Mouse (Mus musculus): Measurements from ENCODE around the gene Slc37a3. TPM values are rescaled to one million over a fixed set of nuclear protein-coding genes. Genes with fewer than 3 reads are reported as not detected.
"Not testable (repeated sequence)": the region's sequence is repeated elsewhere in the genome, so short reads cannot be mapped to it uniquely, and the experiment has no call there.

The Slc37a3 gene
- total RNA-seq, 2 experiments from 2014 or later: 14.2 to 15.1 TPM

DNA sequence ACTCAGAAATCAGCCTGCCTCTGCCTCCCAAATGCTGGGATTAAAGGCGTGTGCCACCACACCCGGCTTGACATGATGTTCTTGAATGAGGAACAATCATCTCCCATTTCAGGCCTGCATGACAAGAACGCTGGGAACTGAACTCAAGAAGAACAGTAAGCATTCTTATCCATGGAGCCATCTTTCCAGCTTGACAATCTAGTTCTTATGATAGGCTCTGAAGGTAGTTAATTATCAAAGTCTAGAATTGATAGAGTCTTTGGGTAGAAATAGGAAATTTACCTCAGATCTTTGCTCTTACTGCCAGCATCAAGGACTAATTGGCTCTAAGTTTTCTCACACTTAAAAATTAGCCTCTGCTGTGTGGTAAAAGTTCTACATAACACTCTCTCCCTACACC, 2.8 kb upstream of the Slc37a3 start:
- intact Hi-C loops (cut with DNase I): no loop called here
- DNase-seq: no peak

DNA sequence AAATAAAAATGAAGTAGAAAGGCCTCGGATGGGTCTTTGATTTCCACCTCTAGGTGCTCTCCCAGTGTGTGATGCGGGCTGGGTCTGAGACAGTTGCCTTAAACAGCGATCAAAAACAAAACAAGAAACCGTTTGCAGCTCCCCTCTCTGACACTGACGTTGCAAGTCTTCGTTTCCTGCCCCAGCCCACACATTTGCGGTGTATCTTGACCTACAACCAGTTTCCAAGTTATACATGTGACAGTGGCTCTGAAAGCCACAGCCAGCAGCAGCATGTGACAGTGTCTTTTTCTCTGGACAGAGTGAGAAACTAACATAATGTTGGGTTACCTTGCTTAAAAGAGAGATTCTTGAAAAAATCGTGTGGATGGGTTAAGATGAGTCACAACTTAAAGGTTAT, 2.3 kb upstream of the Slc37a3 start:
- no peak for DNase-seq
- intact Hi-C loops (cut with DNase I): no loop called here

DNA sequence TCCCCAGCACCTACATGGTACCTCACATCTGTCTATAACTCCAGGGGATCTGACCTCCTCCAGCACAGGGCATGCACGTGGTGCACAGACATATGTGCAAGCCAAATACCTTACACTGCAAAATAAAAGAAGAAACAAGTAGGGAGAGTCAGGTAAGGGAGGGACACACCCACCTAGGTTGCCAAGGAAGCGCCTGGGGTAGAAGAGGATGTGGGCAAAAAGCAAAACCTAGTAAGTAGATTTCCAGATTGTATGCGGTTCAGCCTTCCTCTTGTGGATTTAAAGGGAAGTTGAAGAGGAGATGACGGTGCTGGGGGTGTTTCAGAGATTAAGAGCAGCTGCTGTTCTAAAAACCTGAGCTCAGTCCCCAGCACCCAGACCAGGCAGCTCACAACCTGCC, 1.7 kb upstream of the Slc37a3 start:
- no peak for DNase-seq

DNA sequence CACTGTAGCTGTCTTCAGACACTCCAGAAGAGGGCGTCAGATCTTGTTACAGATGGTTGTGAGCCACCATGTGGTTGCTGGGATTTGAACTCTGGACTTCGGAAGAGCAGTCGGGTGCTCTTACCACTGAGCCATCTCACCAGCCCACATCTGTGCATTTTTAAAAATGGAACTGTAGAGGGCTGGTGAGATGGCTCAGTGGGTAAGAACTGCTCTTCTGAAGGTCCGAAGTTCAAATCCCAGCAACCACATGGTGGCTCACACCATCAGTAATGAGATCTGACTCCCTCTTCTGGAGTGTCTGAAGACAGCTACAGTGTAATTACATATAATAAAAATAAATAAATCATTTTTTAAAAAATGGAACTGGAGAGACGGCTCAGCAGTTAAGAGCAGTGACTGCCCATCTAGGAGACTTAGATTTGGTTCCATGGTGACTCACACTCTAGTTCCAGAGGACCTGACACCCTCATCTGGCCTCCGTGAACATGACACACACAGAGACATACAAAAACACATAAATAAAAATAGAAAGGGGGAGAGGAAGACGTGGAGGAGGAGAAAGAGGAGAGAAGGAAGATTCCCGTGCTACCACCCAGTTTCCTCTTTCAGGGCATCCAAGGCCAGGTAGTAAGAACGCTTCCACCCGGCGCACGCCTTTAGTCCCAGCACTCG, 823 bp upstream of the Slc37a3 start:
- intact Hi-C loops (cut with DNase I); DNase-seq: not testable (repeated sequence)

More for the DNA sequence above, 1.7 kb upstream of the Slc37a3 start:
- intact Hi-C loops (cut with DNase I): no loop called here

DNA sequence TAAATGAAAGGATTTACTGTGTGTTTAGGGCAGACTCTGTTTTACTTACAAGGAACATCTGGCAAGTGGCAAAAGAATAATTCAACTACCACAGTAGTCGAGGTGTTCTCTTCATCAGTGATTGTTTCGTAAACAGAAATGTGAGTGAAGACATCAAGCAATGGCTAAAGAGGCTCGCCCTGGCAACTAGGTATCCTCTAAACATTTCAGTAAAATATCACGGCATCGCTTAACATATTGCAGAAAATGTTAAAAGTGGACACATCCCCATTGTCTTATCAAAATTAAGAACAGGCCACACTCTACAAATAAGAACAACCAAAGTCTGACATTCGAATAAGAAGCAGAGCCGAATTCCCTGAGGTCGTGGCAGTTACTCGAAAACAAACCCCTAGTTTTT, 700 bp downstream of the Slc37a3 start:
- intact Hi-C loops (cut with DNase I): no loop called here
- no peak for DNase-seq

DNA sequence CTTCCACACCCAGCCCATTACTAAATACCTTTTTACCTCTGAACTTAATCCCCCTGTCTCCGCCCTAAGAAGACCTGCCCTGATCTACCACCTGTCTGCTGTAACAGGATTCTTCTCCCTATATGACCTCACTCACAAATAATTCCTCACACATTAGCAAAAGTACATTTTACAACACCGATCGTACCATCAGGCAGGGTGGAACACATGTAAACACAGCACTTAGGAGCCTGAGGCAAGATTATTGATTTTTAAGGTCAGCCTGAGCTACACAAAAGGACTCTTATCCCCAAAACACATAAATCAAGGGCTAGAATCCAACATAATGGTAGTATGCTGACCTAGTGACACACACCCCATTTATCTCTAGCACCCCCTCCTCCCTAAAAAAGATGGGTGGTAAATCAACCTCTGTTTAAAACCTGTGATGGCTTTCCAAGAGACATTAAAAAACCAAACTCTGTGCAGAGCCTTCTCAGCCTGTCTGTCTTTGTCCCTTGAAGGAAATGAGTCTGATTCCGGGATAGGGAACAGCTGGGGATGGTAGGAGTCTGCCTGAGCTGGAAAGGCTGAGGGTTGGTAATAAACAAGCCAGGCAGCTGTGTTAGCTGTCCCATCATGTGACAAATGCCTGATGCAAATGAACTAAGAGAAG, 4.0 kb downstream of the Slc37a3 start:
- DNase-seq: no peak

DNA sequence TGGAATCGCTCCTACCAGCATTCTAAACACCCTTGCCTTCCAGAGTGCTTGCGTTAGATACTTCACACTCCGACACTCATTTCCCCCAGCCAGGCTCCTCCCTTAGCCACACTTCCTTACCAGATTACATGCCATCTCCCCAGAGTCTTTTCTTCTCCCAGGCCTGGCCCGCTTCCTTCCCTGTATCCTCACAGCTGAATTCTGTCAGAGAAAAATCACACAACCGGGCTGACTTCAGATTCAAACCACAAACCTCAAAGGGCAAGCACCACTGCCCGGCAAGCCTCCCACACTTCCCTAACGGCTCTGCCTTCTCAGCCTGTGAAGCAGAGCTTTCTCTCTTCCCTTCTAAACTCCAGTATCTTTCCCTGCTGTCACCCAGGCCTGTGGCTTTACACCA, 4.7 kb downstream of the Slc37a3 start:
- peak; percentile 11 to 19 for DNase-seq
- intact Hi-C loops (cut with DNase I): no loop called here

More for the DNA sequence above, 4.0 kb downstream of the Slc37a3 start:
- intact Hi-C loops (cut with DNase I): no loop called here

DNA sequence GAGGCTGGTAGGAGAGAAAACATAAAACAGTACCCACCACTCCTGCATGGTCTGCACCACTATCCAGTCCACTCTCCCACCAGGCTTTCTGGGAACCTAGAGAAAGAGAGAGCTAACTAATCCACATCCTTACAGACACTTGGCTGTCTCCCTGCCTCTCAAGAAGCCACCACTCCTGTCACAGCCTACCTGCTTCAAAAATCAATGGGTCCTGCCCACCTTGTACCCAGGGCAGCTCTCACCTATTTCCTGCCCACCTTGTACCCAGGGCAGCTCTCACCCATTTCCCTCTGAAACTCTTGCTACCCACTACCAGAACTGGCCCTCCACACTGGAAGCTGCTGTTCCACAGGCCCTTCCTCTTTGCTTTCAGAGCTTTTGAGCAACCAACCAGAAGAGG, 5.4 kb downstream of the Slc37a3 start:
- no peak for DNase-seq
- intact Hi-C loops (cut with DNase I): no loop called here

DNA sequence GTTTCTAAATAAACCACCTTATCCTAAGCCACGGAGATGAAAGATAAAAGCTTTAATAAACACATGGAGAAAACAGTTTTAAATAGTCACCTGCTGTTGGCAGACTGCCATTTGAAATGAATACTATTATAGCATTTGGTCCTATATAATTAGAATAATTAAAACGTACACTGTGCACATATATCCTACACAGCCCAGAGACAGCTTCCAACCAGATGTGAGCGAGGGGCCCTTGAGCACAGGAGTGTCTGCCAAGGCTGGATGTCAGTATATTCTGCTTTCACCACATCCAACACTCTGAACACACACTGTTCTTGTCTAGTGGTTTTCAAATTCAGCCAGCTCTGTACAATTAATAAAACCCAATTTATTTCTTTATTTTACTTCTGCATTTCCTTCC, 7.8 kb downstream of the Slc37a3 start:
- DNase-seq: no peak
- intact Hi-C loops (cut with DNase I): no loop called here

DNA sequence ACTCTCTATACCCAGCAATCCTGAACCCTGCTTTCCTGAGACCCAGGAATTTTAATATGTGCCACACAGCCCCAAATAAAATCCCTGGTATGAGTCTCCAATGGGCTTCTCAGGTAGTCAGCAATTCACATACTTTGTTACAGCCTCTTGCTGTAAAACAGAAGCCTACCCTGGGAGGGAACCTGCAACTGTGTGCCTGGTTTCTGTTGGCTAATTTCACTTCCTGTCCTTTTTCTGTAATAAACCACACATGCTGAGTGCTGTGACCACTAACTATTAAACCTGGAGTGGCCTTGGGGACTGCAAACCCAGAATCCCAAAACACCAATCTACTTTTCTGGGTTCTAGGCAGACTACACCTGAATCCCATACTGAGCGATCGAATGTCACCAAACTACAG, 14.8 kb downstream of the Slc37a3 start:
- no peak for DNase-seq
- intact Hi-C loops (cut with DNase I): no loop called here

DNA sequence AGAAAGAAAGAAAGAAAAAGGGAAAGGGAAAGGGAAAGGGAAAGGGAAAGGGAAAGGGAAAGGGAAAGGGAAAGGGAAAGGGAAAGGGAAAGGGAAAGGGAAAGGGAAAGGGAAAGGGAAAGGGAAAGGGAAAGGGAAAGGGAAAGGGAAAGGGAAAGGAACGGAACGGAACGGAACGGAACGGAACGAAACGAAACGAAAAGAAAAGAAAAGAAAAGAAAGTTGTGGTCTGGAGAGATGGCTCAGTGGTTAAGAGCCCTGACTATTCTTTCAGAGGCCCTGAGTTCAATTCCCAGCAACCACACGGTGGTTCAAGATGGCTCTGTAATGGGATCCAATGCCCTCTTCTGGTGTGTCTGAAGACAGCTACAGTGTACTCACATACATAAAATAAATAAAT, 18.3 kb downstream of the Slc37a3 start:
- intact Hi-C loops (cut with DNase I); DNase-seq: not testable (repeated sequence)

DNA sequence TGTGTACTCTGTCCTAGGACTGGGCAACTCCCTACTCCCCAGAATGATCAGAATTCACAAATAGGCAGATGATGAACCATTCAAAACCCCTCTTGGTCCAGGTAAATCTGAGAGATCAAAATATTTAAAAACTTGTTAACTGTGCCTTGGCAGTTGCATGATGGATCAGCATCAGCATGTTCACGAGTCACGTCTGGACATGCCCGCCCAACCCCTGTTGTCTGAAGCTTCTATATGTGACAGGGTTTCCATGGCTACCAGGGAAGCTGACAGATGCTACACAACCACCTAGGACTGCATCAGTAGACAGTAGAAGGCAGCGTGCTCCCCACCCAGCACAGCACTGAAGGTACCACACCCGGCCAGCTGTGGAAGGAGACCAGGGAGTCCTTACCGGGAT, 28.5 kb downstream of the Slc37a3 start:
- intact Hi-C loops (cut with DNase I): loop anchor here (5.0 kb wide), 1 partner anchor 162 kb away; no protein-coding TSS in a partner anchor
- no peak for DNase-seq

DNA sequence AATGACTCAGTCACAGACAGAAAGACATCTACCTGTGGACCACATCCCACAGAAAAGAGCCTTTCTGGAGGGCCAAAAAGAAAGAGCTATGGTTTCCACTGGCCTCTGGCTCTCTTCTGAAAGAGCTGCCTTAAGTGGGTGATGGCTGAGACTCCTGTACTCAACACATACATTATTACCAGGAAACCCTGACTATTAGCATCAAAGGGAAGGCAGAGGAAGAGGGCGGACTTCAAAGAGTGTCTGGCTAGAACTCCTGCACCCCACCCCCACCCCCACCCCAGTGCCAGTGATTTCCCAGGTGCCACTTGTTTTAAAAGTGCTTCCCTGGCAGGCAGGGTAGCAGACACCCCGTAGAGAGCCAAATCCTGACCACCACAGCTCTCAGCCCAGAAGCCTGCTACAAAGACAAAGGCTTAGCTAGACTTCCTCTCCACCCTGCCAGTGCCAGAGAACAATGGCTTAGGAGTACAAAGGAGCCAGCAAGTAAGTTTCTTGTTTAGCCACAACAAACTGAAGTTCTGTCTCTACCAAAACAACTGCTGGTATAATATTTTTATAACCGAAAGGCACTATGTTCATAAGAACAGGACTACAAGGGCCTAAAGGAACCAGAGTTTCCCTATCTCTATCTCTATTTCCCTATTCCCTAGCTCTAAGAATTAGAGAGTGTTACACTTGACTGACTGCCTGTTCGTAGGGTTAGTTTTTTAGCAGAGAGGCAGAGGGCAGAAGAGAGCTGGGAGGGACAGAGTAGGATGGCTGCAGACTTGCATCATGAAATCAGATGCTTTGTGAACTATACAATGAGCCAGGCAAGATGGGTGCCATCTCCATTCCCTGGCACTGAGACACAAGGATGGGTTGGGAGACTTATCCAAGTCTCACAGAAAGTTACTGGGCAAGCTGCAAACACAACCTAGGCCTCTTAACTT, 29.3 kb downstream of the Slc37a3 start:
- intact Hi-C loops (cut with DNase I): loop anchor here (5.0 kb wide), 1 partner anchor 161 kb away; no protein-coding TSS in a partner anchor
- no peak for DNase-seq

DNA sequence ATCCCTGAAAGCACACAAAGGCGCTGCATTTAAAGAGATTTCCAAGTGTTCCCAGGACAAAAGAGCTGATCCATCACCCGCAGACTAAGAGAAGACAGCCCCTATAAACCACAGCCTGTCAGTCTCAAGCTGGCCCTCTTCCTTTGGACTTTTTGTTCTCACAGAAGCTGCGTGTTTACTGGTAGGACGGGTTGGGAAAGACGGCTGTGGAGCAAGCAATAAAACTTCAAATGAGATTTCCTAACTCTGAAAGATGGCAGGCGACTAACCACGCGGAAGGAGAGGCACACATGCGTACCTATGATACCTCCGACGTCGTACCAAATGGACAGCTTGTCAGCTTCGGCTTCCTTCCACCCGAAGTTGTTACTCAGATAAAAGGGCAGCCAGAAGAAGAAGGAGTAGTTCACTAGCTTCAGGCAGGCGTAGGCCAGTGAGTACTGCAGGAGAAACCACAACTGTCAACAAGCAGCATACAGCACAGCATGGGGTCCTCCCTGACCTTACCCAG, 30.4 kb downstream of the Slc37a3 start:
- intact Hi-C loops (cut with DNase I): loop anchor here (5.0 kb wide), 1 partner anchor 160 kb away; no protein-coding TSS in a partner anchor
- no peak for DNase-seq

DNA sequence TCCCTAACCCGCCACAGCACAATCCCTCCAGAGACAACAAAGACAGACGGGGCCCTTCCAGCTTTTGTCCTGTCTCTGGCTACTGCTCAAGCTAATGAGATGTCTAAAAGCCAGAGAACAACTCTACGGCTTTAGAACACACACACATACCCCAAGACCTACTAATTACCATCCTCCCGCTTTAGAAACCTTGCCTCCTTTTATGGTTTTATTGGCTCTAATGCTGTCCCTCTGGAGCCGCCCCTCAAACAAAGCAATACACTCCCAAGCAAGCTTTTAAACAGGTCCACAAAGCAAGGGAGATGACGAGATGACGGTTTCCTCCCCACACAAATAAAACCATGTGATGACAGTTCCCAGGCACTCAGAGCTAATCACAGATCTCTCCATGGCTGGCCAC, 32.0 kb downstream of the Slc37a3 start:
- DNase-seq: no peak
- intact Hi-C loops (cut with DNase I): loop anchor here (5.0 kb wide), 1 partner anchor 158 kb away; no protein-coding TSS in a partner anchor

DNA sequence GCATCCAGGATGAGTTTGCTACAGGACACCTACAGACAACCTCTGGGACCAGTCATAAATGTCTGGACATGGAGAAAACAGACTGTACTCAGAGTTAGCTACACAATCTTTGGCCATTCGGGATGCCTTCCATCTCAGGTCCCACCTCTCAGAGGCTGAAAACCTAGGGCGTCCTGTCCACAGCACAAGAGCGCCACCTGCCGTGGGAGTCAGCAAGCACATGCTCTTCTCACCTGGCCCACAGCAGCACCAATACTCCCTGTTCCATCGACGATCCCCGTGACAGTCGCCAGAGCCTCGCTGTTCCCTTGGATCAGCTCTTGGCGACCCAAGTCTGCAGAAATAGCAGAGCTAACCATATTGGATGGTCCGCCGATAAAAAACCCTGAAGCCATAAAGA, 33.5 kb downstream of the Slc37a3 start:
- peak; percentile 73 to 81 for DNase-seq
- intact Hi-C loops (cut with DNase I): loop anchor here (5.0 kb wide), 2 partner anchors 137 to 197 kb away; partner anchors contain the start of gene Kdm7a

DNA sequence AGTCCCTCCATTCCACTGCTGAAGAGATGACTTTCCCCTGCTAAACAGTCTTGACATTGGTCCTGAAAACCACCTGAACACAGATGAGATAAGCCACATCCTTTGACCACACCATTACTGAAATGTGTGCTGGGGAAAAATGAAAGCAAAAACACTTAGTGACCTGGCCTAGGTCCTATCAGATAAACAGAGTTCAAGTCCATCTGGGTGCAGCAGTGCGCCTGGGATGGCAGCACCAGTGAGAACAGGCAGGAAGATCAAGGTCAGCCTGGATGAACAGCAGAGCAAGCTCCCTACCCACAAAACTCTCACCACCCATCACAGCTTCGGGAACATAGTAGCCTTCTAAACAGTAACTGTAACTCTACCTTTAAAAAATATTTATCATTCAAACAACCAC, 35.7 kb downstream of the Slc37a3 start:
- DNase-seq: no peak
- intact Hi-C loops (cut with DNase I): loop anchor here (5.0 kb wide), 2 partner anchors 134 to 194 kb away; partner anchors contain the start of gene Kdm7a

DNA sequence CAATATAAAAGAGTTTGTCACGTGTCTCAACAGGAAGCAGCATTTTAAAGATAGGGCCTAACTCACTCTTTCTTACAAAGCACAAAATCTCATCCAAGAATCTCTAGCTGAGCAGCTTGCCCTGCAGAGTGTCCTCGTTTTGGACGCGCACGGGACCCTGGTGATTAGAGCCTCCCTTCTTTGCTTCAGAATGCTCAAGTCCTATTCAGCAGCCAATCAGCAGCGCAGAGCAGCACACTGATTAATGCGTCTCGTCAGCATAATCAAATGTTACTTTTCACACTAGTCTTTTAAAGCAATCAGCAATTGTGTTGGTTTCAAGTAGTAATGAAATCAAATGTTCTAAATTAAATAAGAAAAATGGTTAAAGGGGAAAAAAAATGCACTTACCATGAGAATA, 39.1 kb downstream of the Slc37a3 start:
- intact Hi-C loops (cut with DNase I): no loop called here
- DNase-seq: no peak

DNA sequence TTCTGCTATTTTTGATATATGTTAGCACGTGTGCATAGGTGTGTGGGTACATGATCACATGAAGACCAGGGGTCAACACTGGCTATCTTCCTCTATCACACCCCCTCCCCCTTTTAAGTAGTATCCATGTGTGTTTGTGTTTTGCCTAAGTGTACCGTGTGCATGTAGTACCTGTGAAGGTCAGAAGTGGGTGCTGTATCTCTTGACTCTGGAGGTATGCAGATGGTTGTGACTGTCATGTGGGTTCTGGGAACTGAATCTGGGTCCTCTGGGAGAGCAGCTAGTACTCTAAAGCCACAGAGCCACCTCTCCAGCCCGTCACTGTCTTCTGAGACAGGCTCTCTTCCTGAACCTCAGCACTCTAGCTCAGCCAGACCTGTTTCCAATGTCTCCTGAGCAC, 42.6 kb downstream of the Slc37a3 start:
- no peak for DNase-seq
- intact Hi-C loops (cut with DNase I): no loop called here

DNA sequence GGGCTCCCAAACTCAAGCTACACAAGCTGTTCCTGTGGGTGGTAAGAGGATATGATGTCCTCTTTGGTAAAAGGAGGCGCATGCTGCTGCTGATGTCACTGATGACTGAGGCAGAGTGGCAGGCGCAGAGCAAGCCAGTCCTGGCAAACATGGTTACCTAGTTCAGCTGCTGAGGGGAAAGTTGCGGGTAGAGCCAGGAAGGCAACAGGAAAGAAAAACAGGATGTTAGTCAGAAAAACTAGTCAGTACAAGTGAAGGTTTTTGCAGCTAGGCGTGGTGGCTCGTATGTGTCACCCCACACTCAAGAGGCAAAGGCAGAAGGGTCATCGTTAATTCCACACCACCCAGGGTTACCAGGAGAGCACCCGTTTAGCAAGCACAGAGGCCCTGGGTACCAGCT, 43.3 kb downstream of the Slc37a3 start:
- intact Hi-C loops (cut with DNase I): no loop called here
- DNase-seq: no peak
